ENCODE assay signal across 27 mouse cellular contexts in genomic region chr8:40089377-40089776, GRCm38 (mm10).
"Had no signal": no experiment of that assay in that cellular context is flagged by ENCODE, and none has a peak within 500 bp of the region (broad histone marks: within the 10 kb centered on the region; RNA-seq: fewer than 3 reads in every experiment).

No protein-coding gene starts in this region.

- H3K36me3 ChIP-seq: heart, embryonic 13.5 days; heart, embryonic 15.5 days; hindbrain, embryonic 13.5 days; hindbrain, embryonic 15.5 days; kidney, embryonic 15.5 days; limb, embryonic 10.5 days; limb, embryonic 12.5 days had no signal

- H3K9me3 ChIP-seq: heart, embryonic 13.5 days; heart, embryonic 15.5 days; hindbrain, embryonic 13.5 days; hindbrain, embryonic 15.5 days; kidney, embryonic 15.5 days; limb, embryonic 10.5 days; limb, embryonic 12.5 days had no signal

- H3K9ac ChIP-seq: heart, embryonic 13.5 days; heart, embryonic 15.5 days; hindbrain, embryonic 13.5 days; hindbrain, embryonic 15.5 days; kidney, embryonic 15.5 days; limb, embryonic 12.5 days; liver, embryonic 14.5 days had no signal

- H3K27me3 ChIP-seq: heart, embryonic 13.5 days; heart, embryonic 15.5 days; hindbrain, embryonic 13.5 days; hindbrain, embryonic 15.5 days; kidney, embryonic 15.5 days; limb, embryonic 12.5 days had no signal

- H3K4me1 ChIP-seq: heart, embryonic 13.5 days; heart, embryonic 15.5 days; hindbrain, embryonic 13.5 days; hindbrain, embryonic 15.5 days; kidney, embryonic 15.5 days; limb, embryonic 10.5 days; limb, embryonic 12.5 days had no signal

- H3K4me3 ChIP-seq: heart, adult 2 months; heart, embryonic 13.5 days; heart, embryonic 15.5 days; hindbrain, embryonic 13.5 days; hindbrain, embryonic 15.5 days; kidney, embryonic 15.5 days; left cerebral cortex, adult 2 months; limb, embryonic 10.5 days; limb, embryonic 12.5 days had no signal

- H3K27ac ChIP-seq: heart, adult 2 months; heart, embryonic 13.5 days; heart, embryonic 15.5 days; hindbrain, embryonic 13.5 days; hindbrain, embryonic 15.5 days; hindbrain, postnatal 0 days; kidney, embryonic 15.5 days; kidney, postnatal 0 days; left cerebral cortex, adult 2 months; limb, embryonic 10.5 days; limb, embryonic 12.5 days; liver, embryonic 14.5 days had no signal

- ATAC-seq: hindbrain, postnatal 0 days; intestine, embryonic 16.5 days had no signal

- DNase-seq: gastrocnemius, postnatal 14 days; gastrocnemius, postnatal 36 days; heart, adult 11 months; heart, adult 2 months; heart, postnatal 14 days; heart, postnatal 36 days; kidney, adult 11 months; kidney, adult 2 months; kidney, adult 9 months; kidney, postnatal 14 days; kidney, postnatal 36 days; layer of hippocampus, adult 9-11 months; liver had no signal

- H3K4me2 ChIP-seq: heart, embryonic 11.5 days; heart, embryonic 13.5 days; heart, embryonic 15.5 days; hindbrain, embryonic 13.5 days; hindbrain, embryonic 15.5 days; kidney, embryonic 15.5 days; limb, embryonic 12.5 days; liver, embryonic 11.5 days had no signal
